Mouse (Mus musculus) bone marrow, adult 2 months (tissue): ENCODE data around the gene Arhgap45. TPM values are rescaled to one million over a fixed set of nuclear protein-coding genes. Genes with fewer than 3 reads are reported as not detected.

ENCODE experiments used
- H3K27ac ChIP-seq: fragments of 200-500 bp; 2 replicates; pipeline ENCODE4 v1.5.1; 2012; ENCODE audit warnings: low read depth, mild to moderate bottlenecking, control low read depth, inconsistent platforms, low read length; ENCODE audit not compliant: control insufficient read depth, poor library complexity, insufficient read depth
- H3K4me1 ChIP-seq: fragments of 200-500 bp; 2 replicates; pipeline ENCODE4 v1.6.1; 2011; ENCODE audit warnings: low read length; ENCODE audit not compliant: control insufficient read depth, insufficient read depth
- H3K4me3 ChIP-seq: fragments of 200-500 bp; replicated peaks from 2 replicates; pipeline ENCODE3; 2011; ENCODE audit warnings: mild to moderate bottlenecking, low read depth, low read length, control low read depth; ENCODE audit not compliant: control insufficient read depth
- CTCF ChIP-seq: fragments of 200-500 bp; IDR thresholded peaks from 2 replicates; pipeline ENCODE4 v1.5.1; 2011; ENCODE audit warnings: low read length, control low read depth; ENCODE audit not compliant: control insufficient read depth, insufficient read depth
- POLR2A ChIP-seq: fragments of 200-500 bp; IDR thresholded peaks from 2 replicates; pipeline ENCODE4 v1.6.1; 2011; ENCODE audit warnings: low read depth, mild to moderate bottlenecking, control low read depth, low read length, borderline replicate concordance; ENCODE audit not compliant: control insufficient read depth
- WGBS: fragments of 180-500 bp; shearing (Covaris S2); methylation state at CpG from one replicate; pipeline ENCODE4 v1.1.7; 2018; 5-methylcytosine and 5-hydroxymethylcytosine counted together
- polyA plus RNA-seq: library from polyadenylated mRNA; stranded (reverse); fragments of >200 nt; gene quantifications from 2 replicates; pipeline ENCODE4 v1.2.4, GENCODE M21; 2011; ENCODE audit warnings: low replicate concordance; ENCODE audit not compliant: missing spikeins, insufficient read depth, insufficient read length

The Arhgap45 gene
- polyA plus RNA-seq, 1 experiment: 291 TPM

DNA sequence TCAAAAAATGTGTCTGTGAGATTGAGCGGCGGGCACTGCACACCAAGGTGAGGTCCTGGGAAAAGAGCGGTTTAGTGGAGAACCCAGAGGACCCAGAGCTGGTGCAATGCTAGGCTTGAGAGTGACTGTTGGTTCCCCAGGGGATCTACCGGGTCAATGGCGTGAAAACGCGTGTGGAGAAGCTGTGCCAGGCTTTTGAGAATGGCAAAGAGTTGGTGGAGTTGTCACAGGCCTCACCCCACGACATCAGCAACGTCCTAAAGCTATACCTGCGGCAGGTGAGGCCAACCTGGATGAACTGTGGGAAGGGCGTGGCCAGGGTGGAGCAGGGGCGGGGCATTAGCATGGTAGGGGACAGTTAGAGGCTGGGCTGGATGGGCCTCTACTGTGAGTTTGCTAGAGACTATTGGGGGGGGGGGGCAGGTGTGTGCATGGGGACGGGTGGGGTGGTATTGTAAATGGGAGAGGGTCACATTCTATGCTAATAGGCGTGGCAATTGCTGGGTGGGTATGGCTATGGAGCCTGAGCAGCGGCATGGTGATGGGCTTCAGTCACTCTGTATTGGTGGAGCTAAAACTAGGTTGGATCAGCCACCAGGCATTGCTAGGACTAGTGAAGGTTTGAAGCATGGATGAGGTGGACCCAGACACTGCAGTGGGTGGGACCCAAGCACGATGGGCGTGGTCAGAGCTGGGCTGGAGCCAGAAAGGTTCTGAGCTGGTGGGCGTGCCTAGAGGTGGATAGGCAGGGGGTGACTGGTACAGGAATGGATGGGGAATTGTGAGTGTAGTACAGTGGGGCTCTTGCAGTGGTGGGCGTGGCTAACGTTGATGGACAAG lies 11.4 kb downstream of the Arhgap45 start:
- TF ChIP-seq CTCF (no peak), POLR2A (no peak)
- Histone ChIP-seq H3K4me1 (peaks cover 9% of the 10 kb centered on the region), H3K27ac (no peak overlapping the region; the same call in 1 of the 2 replicates), H3K4me3 (no peak overlapping the region)
- WGBS: 80% methylated on average over 20 of the region's 20 CpGs

DNA sequence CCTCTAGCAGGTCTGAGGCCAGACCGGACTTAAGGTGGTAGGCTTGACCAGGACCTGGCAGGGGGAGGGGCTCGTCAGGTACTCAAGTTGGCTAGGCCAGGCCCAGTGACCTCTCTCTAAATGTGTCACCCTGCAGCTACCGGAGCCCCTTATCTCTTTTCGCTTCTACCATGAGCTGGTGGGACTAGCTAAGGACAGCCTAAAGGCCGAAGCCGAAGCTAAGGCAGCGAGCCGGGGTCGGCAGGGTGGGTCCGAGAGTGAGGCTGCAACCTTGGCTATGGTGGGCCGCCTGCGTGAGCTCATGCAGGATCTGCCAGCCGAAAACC lies 12.0 kb downstream of the Arhgap45 start:
- WGBS: 92% methylated on average over 13 of the region's 13 CpGs
- Histone ChIP-seq H3K4me3 (no peak overlapping the region), H3K4me1 (peaks cover 9% of the 10 kb centered on the region), H3K27ac (no peak overlapping the region; the same call in 1 of the 2 replicates)
- no peak for TF ChIP-seq POLR2A
- TF ChIP-seq CTCF: no peak

DNA sequence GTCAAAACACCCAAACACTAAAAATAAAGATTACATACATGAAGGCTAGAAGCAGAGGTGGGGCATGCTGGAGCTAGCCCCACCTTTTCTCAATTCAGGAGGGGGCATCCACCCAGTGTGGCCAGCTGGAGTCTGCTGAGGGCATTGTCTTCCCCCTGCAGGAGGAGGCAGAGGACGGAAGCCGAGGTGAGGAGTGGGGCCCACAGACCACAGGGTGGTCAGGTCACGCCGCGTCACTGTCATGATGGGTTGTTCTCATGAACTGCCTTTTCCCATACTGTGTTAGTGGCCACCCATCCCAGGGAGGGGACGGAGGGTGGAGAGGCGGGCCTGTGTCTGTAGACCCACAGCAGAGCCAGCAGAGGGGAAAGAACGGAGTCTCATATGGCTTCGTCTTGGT lies 13.7 kb downstream of the Arhgap45 start:
- H3K4me1 ChIP-seq: peaks cover 7% of the 10 kb centered on the region
- H3K4me3 ChIP-seq: no peak overlapping the region
- WGBS: 68% methylated on average over 9 of the region's 9 CpGs
- no peak for TF ChIP-seq POLR2A
- no peak for TF ChIP-seq CTCF
- H3K27ac ChIP-seq: 0 out of 2 replicates have a peak overlapping the region, but pooled peaks have one; percentile 13

DNA sequence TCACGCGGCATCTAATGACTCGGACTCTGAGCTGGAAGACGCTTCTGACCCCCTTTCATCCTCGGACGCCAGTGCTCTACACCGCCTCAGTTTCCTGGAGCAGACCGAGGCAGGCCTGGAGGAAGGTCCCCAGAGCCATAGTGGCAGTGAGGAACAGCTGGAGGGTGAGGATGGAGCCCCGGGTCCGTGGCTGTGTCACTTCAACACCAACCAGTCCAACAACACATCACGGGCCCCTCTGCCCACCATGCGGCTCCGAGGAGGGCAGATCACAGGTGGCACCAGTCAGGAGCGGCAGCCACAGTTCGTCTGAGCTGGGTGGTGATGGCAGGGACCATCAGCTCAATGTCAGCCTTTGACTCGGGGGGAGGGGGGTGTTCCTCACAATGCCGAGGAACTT lies 14.3 kb downstream of the Arhgap45 start:
- peaks cover 5% of the 10 kb centered on the region for H3K4me1 ChIP-seq
- H3K27ac ChIP-seq: peak overlapping the region; percentile 13; the same call in 1 of the 2 replicates
- WGBS: 87% methylated on average over 17 of the region's 17 CpGs
- TF ChIP-seq CTCF (no peak), POLR2A (no peak)
- no peak overlapping the region for H3K4me3 ChIP-seq

DNA sequence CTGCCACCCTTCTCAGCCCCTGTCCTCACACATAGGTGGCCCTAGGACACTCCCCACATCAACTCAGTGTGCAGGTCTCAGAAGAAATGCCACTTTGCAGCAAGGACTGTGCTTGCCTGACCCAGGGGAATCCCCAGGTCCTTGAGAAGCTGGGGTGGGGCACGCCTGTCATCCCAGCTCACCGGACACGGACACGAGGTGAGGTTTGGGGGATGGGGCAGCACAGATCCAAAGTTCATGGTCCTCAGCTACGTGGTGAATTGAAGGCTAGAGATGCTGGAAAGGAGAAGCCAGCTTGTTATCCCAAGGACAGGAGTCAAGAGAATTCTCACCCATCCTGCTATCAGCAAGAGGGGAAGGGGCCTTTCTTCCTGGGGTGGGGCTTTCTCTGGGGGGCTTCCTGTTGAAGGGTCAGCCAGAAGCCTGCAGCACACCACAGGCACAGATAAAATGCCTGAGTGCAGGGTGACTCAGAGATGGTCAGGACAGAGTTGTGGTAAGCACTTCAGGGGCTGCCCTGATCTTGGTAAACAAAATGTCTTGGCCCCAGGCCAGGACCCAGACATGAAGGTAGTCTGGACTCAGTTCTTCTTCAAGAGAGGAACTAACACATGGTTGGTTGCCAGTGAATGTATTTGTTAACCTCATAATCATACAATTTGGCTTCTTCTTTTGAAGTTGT lies 16.5 kb downstream of the Arhgap45 start:
- no peak for TF ChIP-seq CTCF
- TF ChIP-seq POLR2A: no peak
- H3K27ac ChIP-seq: peak overlapping the region; percentile 60
- no peak overlapping the region for H3K4me3 ChIP-seq
- H3K4me1 ChIP-seq: peaks cover 5% of the 10 kb centered on the region
- 19% methylated on average over 5 of the region's 5 CpGs for WGBS

DNA sequence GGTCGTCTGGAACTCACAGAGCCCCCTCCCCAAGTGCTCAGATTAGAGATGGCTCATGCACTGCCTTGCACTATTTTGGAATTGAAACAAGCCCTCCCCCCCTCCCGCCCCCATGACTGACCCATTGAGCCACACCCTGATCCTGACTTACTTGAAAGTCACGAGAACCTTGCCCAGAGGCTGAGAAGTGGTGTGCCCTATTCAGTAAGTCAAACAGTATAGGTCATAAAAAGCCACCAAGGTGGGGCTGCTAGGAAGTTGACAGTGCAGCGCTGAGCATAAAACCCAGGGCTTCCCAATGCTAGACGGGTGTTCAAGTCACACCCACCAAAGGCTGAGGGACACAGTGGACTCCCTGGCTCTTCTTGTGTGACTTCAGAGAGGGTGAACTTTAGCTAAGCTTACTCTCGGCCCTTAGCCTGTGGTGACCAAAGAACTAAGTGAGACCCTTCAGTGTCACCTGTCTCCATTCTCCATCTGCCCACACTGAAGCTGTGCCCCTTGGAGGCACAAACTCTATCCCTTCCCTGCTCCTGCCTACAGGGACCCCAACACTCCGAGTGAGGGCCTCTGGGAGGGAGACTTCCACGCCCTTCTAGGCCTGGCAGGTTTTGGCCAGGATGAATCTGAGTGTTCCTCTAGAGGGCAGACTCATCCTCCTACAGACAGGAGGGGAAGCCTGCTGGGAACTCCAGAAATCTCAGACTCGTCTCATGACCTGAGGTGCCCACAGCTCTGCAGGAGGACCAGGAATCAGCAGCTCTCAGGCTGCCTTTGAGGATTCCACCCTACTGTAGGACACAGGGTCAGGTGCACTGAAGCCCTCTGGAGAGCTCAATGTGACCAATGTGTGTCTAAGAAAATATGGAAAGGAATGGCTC lies 17.3 kb downstream of the Arhgap45 start:
- peak; percentile 53 for TF ChIP-seq CTCF
- no peak for TF ChIP-seq POLR2A
- Histone ChIP-seq H3K4me3 (no peak overlapping the region), H3K4me1 (peaks cover 5% of the 10 kb centered on the region), H3K27ac (peak overlapping the region; percentile 60)
- WGBS: 22% methylated on average over 9 of the region's 9 CpGs

DNA sequence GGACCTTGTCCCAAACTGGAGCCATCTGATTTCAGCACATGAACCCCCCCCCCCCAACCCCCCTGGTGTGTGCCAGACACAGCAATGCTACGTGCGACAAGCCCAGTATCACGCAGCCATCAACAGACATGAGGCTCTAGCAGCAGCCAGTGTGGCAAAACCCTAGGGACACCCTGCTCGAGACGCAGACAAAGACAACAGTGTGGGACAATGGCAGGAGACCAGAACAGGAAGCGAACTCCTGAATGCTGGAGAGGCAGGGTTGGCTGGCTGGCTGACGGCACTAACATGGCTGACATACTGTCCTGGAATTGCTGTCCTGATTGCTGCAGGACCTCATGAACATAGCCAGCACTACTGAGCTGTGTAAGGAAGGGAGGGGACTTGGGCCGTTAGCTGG lies 18.7 kb downstream of the Arhgap45 start:
- TF ChIP-seq CTCF (no peak), POLR2A (no peak)
- WGBS: 82% methylated on average over 8 of the region's 8 CpGs
- H3K4me1 ChIP-seq: peaks cover 5% of the 10 kb centered on the region

More for the DNA sequence above, 18.7 kb downstream of the Arhgap45 start:
- Histone ChIP-seq H3K27ac (no peak overlapping the region; the same call in 1 of the 2 replicates), H3K4me3 (no peak overlapping the region)
